Mouse (Mus musculus): ENCODE measurements around the gene Slc37a2.
A peak's percentile ranks its signal among the peaks of the same experiment; 100 is the strongest.
"Not testable (repeated sequence)": the region's sequence is repeated elsewhere in the genome, so short reads cannot be mapped to it uniquely, and the experiment has no call there.

Slc37a2 gene

GRCm38 (mm10) chr9:37255149-37255888 lies at the start of gene Slc37a2:
Gene Slc37a2 (minus strand): TSS chr9:37255738.
- peak; percentile 73 for DNase-seq (ENCODE audit: low spot score)

DNA sequence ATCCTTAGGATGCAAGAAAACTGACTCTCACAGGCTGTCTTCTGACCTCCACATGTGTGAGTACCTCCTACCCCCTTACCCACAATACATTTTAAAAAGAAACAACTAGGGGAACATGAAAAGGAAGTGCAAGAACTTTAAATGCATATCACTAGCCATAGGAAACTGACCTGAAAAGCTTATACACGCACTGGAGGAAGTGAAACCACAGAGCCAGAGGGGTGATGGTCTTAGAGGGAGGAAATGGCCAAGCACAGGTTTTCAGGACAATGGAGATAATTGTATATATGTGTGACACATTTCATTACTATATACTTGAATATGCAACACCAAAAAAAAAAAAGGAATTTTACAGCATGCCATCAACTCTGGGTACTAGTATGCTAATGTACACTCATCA lies 46.2 kb upstream of the Slc37a2 start:
- DNase-seq (ENCODE audit: low spot score), result no peak

DNA sequence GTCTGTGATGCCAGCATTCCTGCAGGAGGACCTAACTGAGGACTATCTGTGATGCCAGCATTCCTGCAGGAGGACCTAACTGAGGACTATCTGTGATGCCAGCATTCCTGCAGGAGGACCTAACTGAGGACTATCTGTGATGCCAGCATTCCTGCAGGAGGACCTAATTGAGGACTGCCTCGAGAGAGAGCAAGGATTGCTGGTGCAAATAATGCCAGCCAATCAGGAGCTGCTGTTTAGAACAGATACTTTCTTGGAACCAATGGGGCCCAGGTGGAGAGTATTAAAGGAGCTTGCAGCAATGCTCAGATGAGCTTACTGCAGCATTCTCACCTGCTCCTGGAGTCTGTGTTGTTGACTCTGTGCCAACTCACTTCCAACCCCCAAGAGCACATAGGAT lies 45.0 kb upstream of the Slc37a2 start:
- not testable (repeated sequence) for DNase-seq (ENCODE audit: low spot score)

- DNase-seq (ENCODE audit: low spot score), result no peak
Measured at GRCm38 (mm10) chr9:37295586-37295985, 40.0 kb upstream of the Slc37a2 start.

DNA sequence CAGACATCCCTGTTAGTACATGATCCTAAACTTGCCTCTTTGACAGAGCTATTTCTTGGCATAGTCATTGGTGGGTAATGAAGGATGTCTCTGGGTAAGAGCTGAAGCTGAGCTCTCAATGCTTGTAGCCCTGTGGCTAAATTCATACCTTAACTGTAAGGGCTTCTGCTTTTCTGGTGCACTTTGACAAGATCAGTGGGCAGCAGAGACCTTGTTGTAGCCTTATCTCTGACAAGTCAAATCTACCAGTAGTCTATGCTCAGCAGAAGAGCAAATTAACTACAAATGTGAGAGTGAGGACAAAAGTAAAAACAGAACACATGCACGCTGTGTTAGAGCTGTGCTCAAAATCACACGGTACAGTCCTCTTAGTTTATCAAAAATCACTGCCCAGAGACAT lies 11.1 kb upstream of the Slc37a2 start:
- DNase-seq (ENCODE audit: low spot score), result no peak

DNA sequence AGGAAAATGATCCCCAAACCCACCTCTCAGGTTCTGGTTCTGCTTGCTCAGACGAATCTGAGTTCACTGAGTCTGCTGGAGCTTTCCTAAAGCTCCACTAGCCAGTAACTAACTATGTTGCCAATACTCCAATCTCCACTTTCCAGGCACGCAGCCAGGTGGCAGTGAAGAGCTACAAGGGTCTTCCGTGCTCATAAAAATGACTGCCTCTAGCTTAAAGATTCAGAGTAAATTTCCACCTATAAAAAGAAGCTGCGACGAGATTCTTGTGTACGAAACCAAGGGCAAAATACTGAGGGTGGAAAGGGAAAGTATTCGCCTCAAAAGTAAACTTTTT lies 319 bp upstream of the Slc37a2 start:
- DNase-seq (ENCODE audit: low spot score), result no peak

DNA sequence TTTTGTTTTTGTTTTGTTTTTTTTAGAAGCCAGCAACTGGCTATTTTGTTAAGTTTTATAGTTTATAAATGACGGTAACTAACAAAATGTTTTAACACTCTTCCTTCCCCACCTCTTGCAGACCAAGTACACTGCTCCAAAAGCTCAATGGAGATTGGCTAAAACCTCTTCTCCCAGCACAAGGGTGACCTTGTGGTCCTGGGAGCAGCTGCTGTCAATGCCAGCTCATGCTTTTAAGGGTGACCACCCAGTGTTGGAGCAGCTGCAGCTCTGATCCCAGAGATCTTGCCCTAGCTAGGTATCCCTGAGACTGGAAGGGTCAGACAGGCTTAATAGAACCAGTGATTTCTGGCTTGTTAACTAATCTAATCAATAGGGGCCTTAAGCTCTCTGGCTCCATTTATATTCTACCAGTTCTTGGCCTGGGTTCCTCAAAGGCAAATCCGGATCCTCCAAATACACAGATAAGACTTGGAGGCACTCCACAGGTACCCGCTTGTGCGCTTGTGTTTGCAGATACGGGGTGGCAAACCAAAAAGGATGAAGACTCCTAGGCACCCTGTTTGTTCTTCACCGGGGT lies 917 bp downstream of the Slc37a2 start:
- DNase-seq (ENCODE audit: low spot score), result no peak

- DNase-seq (ENCODE audit: low spot score), result no peak
Measured at GRCm38 (mm10) chr9:37250631-37251030, 4.9 kb downstream of the Slc37a2 start.

DNA sequence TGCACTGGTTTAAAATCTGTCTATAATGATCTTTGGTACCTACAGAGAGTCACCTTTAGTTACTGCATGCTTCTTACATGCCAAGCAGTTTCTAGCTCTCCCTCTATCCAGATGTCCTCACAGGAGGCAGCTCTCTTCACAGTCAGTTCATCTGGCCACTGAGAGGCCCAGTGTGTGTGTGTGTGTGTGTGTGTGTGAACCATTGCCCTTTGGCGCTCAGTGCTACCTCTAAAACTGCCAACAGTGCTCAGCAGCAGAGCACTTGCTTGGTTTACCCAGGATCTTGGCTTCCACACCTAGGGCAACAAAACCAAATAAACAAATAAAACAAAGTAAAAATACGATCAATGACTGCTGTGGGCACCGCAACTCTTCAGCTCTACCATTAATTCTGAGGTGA lies 5.6 kb downstream of the Slc37a2 start:
- no peak for DNase-seq (ENCODE audit: low spot score)

DNA sequence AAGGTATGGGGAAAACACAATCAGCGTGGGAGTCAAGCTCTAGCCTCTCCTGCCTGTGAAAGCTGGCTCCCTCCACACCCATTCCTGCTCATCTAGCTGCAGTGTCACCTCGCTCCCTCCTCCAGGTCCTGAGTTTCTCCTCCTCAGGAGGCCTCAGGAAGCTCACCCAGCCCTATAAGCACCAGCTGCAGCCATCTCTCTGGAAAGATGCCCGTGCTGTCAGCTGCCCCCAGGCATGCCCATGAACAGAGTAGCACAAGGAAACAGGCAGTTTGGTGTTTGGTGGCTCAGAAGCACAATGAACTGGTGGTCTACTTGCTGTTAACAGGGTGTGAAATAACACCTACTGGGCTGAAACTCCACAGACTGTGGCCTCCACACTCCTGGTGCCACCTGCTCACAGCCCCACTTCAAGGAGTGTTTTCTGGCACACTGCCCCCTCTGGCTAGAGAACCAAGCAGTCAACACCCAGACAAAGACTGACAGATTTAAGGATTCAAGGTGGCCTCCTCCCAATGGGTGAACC lies 7.1 kb downstream of the Slc37a2 start:
- no peak for DNase-seq (ENCODE audit: low spot score)

- no peak for DNase-seq (ENCODE audit: low spot score)
Measured at GRCm38 (mm10) chr9:37247429-37247828, 8.1 kb downstream of the Slc37a2 start.

- DNase-seq (ENCODE audit: low spot score), result no peak
Measured at GRCm38 (mm10) chr9:37245810-37246209, 9.7 kb downstream of the Slc37a2 start.

DNA sequence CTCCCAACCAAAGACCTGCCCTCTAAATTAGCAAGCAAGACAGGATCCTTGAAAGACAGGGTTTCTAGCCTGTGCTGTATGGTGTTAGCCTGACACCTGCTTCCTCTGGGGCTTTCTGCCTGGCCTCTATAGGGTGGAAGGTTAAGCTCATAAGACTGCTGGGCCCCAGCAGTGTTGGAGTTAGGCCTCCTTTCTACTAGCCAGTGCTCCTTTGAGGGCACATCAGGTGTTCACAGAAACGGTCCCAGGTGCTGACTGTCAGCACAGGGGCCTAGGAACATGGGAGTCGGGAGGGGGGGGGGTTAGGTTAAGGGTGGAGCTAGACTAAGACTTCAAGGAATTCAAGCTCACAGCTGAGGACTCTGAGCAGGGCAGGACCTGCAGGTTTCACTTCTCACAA lies 10.1 kb downstream of the Slc37a2 start:
- no peak for DNase-seq (ENCODE audit: low spot score)

DNA sequence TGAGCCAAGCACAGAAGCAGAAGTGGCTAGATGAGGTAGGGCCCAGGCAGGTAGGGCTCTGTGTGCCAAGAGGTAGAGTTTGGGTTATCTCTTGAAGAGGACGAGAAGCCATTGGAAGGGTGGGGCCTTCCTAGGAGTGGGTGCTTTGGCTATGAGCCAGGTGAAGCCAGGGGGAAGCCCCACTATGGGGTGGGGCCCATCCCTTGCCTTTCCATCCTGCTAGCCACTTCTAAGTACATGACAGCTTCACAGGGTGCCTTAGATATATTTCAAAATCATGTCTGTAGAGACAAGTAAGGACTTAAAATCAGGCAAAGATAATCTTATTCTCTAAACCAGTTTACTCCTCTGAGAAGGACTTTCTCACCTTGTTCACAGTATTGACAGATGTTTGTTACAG lies 10.9 kb downstream of the Slc37a2 start:
- no peak for DNase-seq (ENCODE audit: low spot score)

GRCm38 (mm10) chr9:37242764-37243163 lies 12.8 kb downstream of the Slc37a2 start:
- DNase-seq (ENCODE audit: low spot score), result no peak

DNA sequence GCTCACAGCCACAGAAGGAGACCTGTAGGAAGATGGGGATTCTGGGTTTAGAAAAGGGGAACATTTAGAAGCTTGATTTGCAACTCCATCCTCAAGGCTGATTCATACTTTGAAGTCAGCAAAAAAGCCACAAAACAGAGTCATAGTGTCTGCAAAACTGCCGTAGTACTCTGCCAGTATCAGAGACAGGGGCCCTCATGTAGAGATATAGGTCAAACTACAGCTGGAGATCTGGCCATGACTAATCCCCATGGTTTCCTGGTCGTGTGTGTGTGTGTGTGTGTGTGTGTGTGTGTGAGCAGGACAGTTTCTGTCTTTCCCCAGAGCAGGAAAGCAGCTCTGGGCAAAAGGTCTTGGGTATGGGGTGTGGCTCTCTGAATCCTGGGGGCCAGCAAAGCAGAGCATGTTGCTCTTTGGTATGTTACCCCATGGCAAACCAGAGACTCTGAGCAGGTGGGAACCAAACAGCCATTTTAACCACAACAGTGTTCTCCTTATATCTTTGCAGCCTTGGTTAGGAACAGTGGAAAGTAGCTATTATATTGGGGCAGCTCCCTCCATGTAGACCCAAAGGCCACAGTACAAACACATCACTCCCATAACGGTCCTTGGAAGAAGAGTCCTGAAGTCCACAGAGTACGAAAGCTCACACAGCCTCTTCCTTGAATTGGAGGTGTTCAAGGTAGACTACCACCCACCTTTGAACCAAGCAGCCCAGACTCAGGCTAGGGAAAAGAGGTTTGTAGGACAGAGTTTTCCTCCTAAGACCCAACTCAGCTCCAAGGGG lies 19.4 kb downstream of the Slc37a2 start:
- DNase-seq (ENCODE audit: low spot score), result no peak

- DNase-seq (ENCODE audit: low spot score), result peak; percentile 31
Measured at GRCm38 (mm10) chr9:37232201-37233195, 23.0 kb downstream of the Slc37a2 start.

- DNase-seq (ENCODE audit: low spot score), result no peak
Measured at GRCm38 (mm10) chr9:37230486-37231195, 24.9 kb downstream of the Slc37a2 start.

GRCm38 (mm10) chr9:37229880-37230325 lies 25.6 kb downstream of the Slc37a2 start:
- peak; percentile 49 for DNase-seq (ENCODE audit: low spot score)

DNA sequence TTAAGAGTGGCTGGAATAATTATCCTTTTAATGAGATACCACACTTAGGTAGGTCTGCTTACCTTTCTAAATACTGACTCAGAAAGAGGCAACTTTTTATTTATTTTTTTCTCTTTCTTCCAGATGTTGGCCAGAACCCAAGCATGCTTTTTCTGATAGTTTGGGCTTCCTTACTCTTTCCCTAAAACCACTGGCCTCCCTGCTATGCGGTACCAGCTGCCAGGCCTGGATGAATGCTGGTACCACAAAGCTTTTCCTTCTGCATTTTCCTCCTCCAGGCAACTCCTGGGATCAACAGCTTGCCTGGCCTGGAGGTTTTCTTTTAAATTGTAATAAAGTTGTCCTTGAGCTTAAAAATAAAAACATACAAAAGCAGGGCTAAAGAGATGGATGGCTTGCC lies 30.0 kb downstream of the Slc37a2 start:
- no peak for DNase-seq (ENCODE audit: low spot score)

DNA sequence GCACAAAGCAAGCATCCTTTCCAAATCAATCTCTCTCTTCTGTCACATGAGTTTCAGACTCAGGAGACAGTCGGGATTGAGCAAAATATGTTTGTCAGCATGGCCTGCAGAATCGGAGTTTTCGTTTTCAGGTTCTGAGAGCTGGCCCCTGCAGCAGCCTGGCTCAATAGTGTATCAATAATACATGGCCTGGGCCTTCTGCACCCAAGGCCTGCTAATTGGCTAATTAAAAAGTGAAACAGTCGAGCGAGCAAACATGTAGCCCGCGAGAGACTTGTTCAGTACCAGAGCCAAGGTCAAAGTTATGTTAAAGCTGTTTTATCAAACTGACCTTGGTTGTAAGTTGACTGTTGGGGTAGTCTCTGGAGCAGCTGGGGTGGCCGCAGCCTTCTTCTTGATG lies 34.8 kb downstream of the Slc37a2 start:
- no peak for DNase-seq (ENCODE audit: low spot score)
